Mouse (Mus musculus): Measurements from ENCODE around the gene Adnp. TPM values are rescaled to one million over a fixed set of nuclear protein-coding genes. Genes with fewer than 3 reads are reported as not detected.
A peak's percentile ranks its signal among the peaks of the same experiment; 100 is the strongest.

Adnp gene
- total RNA-seq (2022) = 10 to 100 TPM; 23.1 to 24.3 (median 23.7) TPM

GRCm38 (mm10) chr2:168206725-168207644, at the start of gene Adnp:
Gene Adnp (minus strand): TSS chr2:168207112.
- DNase-seq (ENCODE audit: low spot score) = peak; percentile 92

DNA sequence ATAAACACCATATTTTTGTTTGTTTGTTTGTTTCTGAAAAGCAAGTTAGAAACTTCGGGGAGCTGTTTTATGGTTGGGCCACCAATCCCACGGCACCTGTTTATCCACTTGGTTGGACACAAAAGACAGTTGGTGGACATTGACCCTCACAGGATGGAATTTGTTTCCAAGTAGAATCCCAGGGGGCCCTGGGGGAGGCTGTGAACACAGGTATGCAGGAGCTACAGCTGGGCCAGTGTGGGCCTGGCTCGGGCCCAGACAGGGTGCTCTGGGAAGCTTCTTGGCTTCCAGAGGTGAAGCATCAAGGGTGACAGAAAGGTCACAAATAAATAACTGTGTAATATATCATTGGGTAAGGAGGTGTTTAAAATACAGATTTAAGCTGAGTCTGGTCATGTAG, 49.6 kb upstream of the Adnp start:
- DNase-seq (ENCODE audit: low spot score) = no peak

DNA sequence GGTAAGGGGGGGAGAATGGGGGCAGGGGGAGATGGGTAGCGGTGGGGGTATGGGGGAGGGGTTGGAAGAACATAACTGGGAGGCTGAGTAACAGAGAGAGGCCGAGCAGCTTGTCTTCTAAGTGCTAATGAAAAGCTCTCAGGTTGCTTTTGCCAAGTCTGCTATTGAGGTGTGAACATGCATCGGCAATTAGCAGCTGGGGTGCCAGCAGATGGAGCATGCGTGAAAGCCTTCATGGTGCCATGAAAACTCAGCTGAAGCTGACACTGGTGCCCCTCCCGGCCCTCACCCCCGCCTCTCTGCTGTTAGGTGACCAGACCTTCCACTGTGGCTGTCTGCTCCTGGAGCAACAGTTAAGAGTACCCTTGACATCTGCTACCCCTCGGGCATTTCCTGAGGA, 46.9 kb upstream of the Adnp start:
- DNase-seq (ENCODE audit: low spot score) = no peak

- no peak for DNase-seq (ENCODE audit: low spot score)
Observed at GRCm38 (mm10) chr2:168252639-168253292, 45.9 kb upstream of the Adnp start.

- peak; percentile 82 for DNase-seq (ENCODE audit: low spot score)
Observed at GRCm38 (mm10) chr2:168250270-168250669, 43.4 kb upstream of the Adnp start.

DNA sequence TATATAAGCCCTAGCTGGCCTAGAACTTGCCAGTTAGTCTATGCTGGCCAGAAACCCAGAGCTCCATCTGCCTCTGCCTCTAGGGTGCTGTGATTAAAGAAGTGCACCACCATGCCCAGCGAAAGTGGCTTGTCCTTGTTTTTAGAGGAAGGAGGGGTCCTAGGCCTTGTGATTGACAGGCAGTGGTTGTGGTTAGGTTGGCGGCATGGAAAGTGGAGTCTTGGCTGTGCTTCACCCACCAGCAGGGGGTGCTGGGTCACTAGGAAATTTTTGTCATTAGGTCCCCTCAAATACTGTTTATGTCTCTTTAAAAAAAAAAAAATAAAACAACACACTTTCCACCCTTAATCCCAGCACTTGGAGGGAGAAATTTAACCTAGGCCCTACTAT, 41.9 kb upstream of the Adnp start:
- DNase-seq (ENCODE audit: low spot score) = no peak

- no peak for DNase-seq (ENCODE audit: low spot score)
Observed at GRCm38 (mm10) chr2:168248167-168248855, 41.4 kb upstream of the Adnp start.

GRCm38 (mm10) chr2:168245571-168245970, 38.7 kb upstream of the Adnp start:
- no peak for DNase-seq (ENCODE audit: low spot score)

GRCm38 (mm10) chr2:168243278-168243677, 36.4 kb upstream of the Adnp start:
- DNase-seq (ENCODE audit: low spot score) = no peak

DNA sequence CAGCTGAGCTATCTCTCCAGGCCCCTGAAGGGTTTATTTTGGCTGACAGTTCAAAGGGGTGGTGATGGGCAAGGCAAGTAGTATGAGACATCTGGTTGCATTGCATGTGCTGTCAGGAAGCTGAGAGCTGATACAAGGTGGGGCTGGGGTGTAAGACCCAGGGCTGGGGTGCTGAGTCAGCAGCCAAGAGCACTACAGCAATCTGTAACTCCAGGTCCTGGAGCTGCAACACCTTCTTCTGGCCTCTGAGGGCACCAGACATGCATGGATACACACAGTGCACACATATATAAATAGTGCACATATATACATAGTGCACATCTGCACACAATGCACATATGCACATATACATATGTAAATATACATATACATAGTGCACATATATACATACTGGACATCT, 35.9 kb upstream of the Adnp start:
- DNase-seq (ENCODE audit: low spot score) = no peak

GRCm38 (mm10) chr2:168238335-168238734, 31.4 kb upstream of the Adnp start:
- DNase-seq (ENCODE audit: low spot score) = no peak

DNA sequence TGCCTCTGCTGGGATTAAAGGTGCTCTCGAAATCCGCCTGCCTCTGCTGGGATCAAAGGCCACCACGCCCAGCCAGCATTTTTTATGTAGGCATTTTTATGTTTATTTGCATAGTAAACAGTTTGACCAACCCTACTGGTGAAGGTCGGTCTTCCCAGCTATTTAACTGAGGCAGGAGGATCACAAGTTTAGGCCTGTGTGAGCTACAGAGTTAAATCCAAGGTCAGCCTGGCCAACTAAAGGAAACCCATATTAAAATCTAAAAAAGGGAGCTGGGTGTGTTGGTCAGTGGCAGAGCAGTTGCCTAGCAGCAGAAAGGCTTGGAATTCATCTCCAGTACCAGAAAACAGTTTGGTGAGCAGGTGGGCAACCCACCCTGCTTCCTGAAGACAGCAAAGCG, 26.4 kb upstream of the Adnp start:
- no peak for DNase-seq (ENCODE audit: low spot score)

DNA sequence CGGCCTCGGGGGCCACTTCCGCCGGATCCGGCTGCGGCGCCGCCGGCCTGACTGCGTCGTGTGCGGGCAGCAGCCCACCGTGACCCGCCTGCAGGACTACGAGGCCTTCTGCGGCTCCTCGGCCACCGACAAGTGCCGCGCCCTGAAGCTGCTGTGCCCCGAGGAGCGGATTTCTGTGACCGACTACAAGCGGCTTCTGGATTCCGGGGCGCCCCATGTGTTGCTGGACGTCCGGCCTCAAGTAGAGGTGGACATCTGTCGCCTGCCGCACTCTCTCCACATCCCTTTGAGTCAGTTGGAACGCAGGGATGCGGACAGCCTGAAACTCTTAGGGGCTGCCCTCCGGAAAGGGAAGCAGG, 24.5 kb upstream of the Adnp start:
- no peak for DNase-seq (ENCODE audit: low spot score)

GRCm38 (mm10) chr2:168230773-168231470, 24.0 kb upstream of the Adnp start:
- no peak for DNase-seq (ENCODE audit: low spot score)

DNA sequence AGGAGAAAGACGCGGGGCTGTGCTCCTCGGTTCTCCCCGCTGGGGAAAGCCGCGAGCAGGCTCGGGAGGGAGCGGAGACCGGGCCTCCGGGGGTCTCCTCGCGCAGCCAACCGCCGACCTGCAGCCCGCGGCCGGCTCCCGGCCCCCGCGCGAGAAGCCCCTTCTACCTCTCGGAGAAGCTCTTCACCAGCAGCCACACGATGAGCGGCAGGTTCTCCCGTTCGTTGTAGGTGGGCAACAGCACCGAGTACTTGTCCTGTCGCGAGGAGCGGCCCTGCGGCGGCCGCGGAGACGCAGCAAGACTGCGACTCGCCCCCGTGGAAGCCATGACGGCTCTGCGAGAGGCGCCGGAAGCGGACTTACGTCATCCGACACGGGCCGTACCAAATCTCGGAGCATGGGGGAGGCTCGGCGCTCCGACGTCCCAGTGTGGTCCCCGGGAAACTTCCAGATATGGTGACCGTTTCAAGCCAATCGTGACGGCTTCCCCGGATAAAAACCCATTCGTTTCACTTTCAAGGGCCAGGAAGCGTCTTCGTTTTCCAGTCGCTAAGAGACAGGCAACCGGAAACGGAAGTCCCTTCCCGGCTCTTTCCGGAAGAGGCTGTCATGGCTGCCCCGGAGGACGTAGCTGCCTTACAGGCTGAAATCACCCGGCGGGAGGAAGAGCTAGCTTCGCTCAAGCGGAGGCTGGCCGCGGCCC, 23.3 kb upstream of the Adnp start, which contains the start of the genes Gm20716, Dpm1 and Mocs3:
Gene Gm20716 (minus strand): TSS at position 339 of the 703 bp plus-strand sequence.
Gene Dpm1 (minus strand): TSS at position 566 of the 703 bp plus-strand sequence.
Gene Mocs3 (plus strand): TSS at position 597 of the 703 bp plus-strand sequence.
- peak; percentile 90 for DNase-seq (ENCODE audit: low spot score)

GRCm38 (mm10) chr2:168229116-168230025, 22.5 kb upstream of the Adnp start:
- peak; percentile 30 for DNase-seq (ENCODE audit: low spot score)

DNA sequence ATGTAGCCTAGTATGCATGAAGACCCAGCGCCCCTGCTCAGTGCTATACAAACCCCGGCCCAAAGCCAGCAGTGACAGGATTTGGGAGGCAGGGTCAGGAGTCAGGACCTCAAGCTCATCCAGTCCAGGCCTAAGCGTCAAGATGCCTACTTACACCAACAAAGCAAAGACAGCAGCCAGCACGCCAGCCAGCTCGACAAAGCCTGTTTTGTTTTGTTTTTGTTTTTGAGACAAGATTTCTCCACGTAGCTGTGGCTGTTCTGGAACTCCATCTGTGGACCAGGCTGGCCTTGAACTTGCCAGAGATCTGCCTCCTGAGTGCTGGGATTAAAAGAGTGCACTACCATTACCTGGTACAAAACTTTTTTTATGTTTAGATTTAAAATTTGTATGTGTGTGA, 16.4 kb upstream of the Adnp start:
- no peak for DNase-seq (ENCODE audit: low spot score)

DNA sequence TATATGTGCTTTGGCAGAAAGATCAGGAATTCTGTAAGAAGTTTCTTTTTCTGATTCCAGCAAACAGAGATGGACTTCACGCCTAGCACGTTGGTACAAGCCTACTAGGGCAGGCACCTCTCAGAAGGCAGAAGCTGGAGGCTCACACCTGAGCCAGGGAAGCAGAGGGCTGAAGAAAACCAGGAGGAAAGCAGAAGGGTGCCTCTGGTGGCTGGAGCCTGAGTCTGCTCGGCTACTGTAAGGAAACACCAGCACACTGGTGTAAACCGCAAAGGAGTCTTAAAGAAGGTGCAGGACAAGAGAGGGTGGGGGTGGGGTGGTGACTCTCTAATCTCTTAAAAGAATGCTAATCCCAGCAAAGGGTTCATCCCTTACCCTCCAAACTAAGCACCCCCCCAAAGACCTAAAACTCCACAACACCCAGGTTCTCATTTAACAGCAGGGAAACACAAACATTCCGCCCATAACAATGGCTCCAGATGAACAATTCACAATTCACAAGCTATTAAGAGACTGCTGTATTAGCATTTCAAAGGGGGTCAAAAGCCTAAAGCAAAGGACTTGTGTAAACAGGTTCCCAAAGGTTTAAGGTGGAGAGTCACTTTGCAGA, 7.0 kb upstream of the Adnp start:
- no peak for DNase-seq (ENCODE audit: low spot score)

GRCm38 (mm10) chr2:168207883-168208282, 971 bp upstream of the Adnp start:
- DNase-seq (ENCODE audit: low spot score) = no peak
